Mouse (Mus musculus) liver, postnatal 0 days (tissue): Measurements from ENCODE around the gene Rasgef1b. TPM values are rescaled to one million over a fixed set of nuclear protein-coding genes. Genes with fewer than 3 reads are reported as not detected.

Experiments
- ATAC-seq: fragments of 200-750 bp; cut with Nextera tagmentation; 2 replicates; pipeline ENCODE4 v1.8.0; 2017; ENCODE audit warnings: mild to moderate bottlenecking, moderate library complexity
- DNase-seq: peaks from one replicate; pipeline ENCODE4 v3.0.0-alpha.2; 2016
- H3K27ac ChIP-seq: fragments of 300-500 bp; sonication (generic); 2 replicates; pipeline ENCODE4 v1.5.1; 2014; ENCODE audit warnings: antibody characterized with exemption, moderate library complexity, mild to moderate bottlenecking, low read depth
- H3K27me3 ChIP-seq: fragments of 300-500 bp; sonication (generic); 2 replicates; pipeline ENCODE4 v1.6.1; 2014; ENCODE audit warnings: low read length, control low read depth, mixed read lengths; ENCODE audit not compliant: insufficient read depth
- H3K36me3 ChIP-seq: fragments of 300-500 bp; sonication (generic); replicated peaks from 2 replicates; pipeline ENCODE4 v1.6.1; 2014; ENCODE audit warnings: mild to moderate bottlenecking, control low read depth, low read length, moderate library complexity, mixed read lengths; ENCODE audit not compliant: insufficient read depth
- H3K4me1 ChIP-seq: fragments of 300-500 bp; sonication (generic); 2 replicates; pipeline ENCODE4 v1.6.1; 2014; ENCODE audit warnings: antibody characterized with exemption, mild to moderate bottlenecking, control low read depth; ENCODE audit not compliant: insufficient read depth
- H3K4me2 ChIP-seq: fragments of 300-500 bp; sonication (generic); 2 replicates; pipeline ENCODE4 v1.6.1; 2014; ENCODE audit warnings: low read depth, mild to moderate bottlenecking, low read length, moderate library complexity, mixed read lengths
- H3K4me3 ChIP-seq: fragments of 300-500 bp; sonication (generic); 2 replicates; pipeline ENCODE4 v1.5.1; 2014; ENCODE audit warnings: low read depth, low read length
- H3K9ac ChIP-seq: fragments of 300-500 bp; sonication (generic); replicated peaks from 2 replicates; pipeline ENCODE4 v1.6.1; 2014; ENCODE audit warnings: mild to moderate bottlenecking, moderate library complexity
- H3K9me3 ChIP-seq: fragments of 300-500 bp; sonication (generic); 2 replicates; pipeline ENCODE4 v1.6.1; 2016; ENCODE audit warnings: mild to moderate bottlenecking, control low read depth, low read length, mixed read lengths
- CTCF ChIP-seq: sonication (generic); IDR thresholded peaks from 2 replicates; pipeline ENCODE4 v1.5.1; 2016; ENCODE audit warnings: antibody characterized with exemption, low read depth
- EP300 ChIP-seq: IDR thresholded peaks from 2 replicates; pipeline ENCODE4 v1.6.1; 2016; ENCODE audit warnings: antibody characterized with exemption, low read depth, mild to moderate bottlenecking
- WGBS: fragments of 180-500 bp; shearing (Covaris S2); extraction: QIAGEN DNeasy Blood & Tissue Kit; methylation state at CpG from one replicate; pipeline ENCODE4 v1.1.7; 2014; ENCODE audit not compliant: insufficient replicate concordance; 5-methylcytosine and 5-hydroxymethylcytosine counted together
- polyA plus RNA-seq: library from polyadenylated mRNA; unstranded; fragments of >200 nt; fragmentation: Nextera tagmentation; extraction: Ambion mirVana; gene quantifications from 2 replicates; pipeline ENCODE4 v1.2.1, GENCODE M21; 2015

Rasgef1b gene
- polyA plus RNA-seq, 1 experiment from 2014 or later = 11.8 TPM

DNA sequence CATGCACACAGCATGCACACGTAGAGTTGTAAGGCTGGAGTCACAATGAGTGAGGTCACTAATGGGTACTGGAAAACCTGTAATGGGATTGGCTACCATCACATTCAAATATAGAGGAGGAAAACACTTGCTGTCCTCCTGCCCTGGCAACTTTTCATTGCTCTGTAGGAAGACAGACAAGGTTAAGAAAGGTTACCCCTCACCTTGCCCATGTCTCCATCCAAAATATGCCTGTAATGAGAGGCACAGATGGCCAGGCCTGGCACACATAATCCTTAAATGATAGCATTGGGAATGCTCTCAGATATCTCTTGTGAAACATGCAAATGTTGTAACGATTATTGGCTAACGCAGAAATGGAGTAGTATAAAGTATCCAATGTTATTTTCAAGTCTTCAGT lies 235.8 kb downstream of the Rasgef1b start:
- Histone ChIP-seq H3K4me3 (no peak overlapping the region), H3K4me2 (no peak overlapping the region), H3K27ac (no peak overlapping the region), H3K9ac (no peak overlapping the region), H3K4me1 (no peaks in the 10 kb centered on the region; the same call in 1 of the 2 replicates), H3K36me3 (no peaks in the 10 kb centered on the region), H3K27me3 (no peaks in the 10 kb centered on the region), H3K9me3 (no peaks in the 10 kb centered on the region)
- WGBS = 80% methylated on average over 3 of the region's 3 CpGs
- DNase-seq = no peak
- TF ChIP-seq EP300 (no peak), CTCF (no peak)
- no peak for ATAC-seq

DNA sequence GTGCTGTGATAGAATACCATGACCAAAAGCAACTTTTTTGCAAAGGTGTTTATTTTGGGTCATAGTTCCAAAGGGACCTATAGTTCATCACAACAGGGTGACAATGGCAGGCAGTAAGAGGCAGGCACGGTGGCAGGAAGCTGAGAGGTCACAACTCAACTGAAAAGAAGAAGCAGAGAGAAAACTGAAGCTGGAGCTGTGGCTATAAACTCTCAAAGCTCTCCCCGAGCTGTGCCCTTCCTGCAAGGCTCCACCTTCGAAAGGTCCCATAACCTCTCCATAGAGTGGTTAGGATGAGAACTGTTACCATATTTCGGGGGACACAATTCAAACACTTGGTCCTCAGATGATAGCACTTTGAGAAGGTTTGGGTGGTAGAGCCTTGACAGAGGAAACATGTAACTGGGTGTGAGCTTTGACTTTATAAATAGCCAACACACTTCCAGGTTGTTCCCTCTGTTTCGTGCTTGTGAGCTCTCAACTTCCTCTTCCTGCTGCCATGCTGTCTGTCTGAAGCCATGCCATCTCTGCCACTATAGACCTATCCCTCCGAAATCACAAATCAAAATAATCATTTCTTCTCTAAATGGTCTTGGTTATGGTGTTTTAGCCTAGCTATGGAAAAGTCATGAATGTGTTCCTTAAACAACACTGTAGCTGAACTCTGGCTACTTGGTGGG lies 240.2 kb downstream of the Rasgef1b start:
- no peak overlapping the region for H3K4me3 ChIP-seq
- WGBS = 45% methylated on average over 6 of the region's 6 CpGs
- no peaks in the 10 kb centered on the region for H3K27me3 ChIP-seq
- TF ChIP-seq CTCF (no peak), EP300 (no peak)
- no peaks in the 10 kb centered on the region for H3K4me1 ChIP-seq
- no peak overlapping the region for H3K9ac ChIP-seq
- no peak for DNase-seq
- no peak overlapping the region for H3K27ac ChIP-seq
- H3K36me3 ChIP-seq = no peaks in the 10 kb centered on the region
- no peak for ATAC-seq
- H3K9me3 ChIP-seq = no peaks in the 10 kb centered on the region
- no peak overlapping the region for H3K4me2 ChIP-seq

DNA sequence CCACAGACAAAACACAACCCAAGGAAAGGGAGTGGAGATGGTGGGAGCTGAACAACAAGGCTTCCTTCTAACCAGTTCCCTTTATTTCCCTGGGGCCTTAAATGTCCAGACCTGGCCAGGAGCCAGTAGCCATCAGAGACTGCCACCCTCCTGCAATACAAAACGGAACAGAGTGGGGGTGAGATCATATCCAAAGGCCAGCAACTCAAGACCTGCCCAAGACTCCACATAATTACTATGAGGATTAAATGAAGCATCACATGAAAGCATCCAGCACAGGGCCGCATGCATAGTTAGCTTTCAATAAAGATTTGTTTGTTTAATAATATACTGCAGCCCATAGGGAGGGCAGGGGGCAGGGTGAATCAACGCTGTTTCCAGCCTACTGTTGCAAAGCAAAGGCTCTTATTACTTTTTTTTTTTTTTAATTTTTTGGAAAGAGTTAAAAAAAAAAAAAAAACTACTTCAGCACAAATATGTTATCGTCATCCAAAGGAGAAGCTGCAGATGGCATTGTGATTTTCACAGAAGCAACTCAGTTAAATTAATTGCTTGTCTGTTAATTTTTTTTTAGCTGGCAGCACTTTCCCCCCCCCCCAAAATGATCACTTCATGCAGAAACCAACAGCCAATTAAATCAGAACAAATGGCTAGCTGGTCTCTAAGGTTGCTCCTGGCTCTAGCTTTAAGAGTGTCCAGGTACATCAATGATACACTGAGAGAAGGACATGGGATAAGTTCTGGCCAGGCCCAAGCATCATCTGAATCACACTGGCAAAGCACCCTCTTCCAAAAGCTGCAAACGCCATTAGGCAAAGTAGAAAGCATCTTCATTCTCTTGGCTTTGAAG lies 241.6 kb downstream of the Rasgef1b start:
- TF ChIP-seq EP300 (no peak), CTCF (no peak)
- 71% methylated on average over 5 of the region's 5 CpGs for WGBS
- no peak for ATAC-seq
- Histone ChIP-seq H3K9ac (no peak overlapping the region), H3K9me3 (no peaks in the 10 kb centered on the region), H3K36me3 (no peaks in the 10 kb centered on the region), H3K4me1 (no peaks in the 10 kb centered on the region; the same call in 1 of the 2 replicates), H3K4me2 (no peak overlapping the region), H3K4me3 (no peak overlapping the region), H3K27me3 (no peaks in the 10 kb centered on the region), H3K27ac (no peak overlapping the region)
- DNase-seq = no peak

DNA sequence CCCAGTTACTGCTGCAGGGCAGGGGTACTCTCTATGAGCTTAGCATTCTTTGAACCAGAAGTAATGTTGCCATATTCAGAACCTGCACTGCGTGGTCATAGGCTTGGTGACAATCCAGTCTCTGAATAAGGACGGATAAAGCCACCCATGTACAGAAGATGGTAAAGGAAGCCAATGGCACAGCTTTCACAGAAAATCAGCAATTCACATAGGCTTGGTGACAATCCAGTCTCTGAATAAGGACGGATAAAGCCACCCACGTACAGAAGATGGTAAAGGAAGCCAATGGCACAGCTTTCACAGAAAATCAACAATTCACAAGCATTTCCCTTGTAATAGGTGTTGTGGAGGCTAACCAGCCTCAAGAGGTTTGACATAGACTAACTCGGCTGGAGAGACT lies 245.7 kb downstream of the Rasgef1b start:
- no peaks in the 10 kb centered on the region for H3K27me3 ChIP-seq
- DNase-seq (no peak), ATAC-seq (no peak)
- H3K4me1 ChIP-seq = peaks cover 17% of the 10 kb centered on the region
- H3K9ac ChIP-seq = no peak overlapping the region
- no peak overlapping the region for H3K27ac ChIP-seq
- no peaks in the 10 kb centered on the region for H3K36me3 ChIP-seq
- no peak overlapping the region for H3K4me2 ChIP-seq
- 82% methylated on average over 5 of the region's 5 CpGs for WGBS
- TF ChIP-seq EP300 (no peak), CTCF (no peak)
- no peak overlapping the region for H3K4me3 ChIP-seq
- no peaks in the 10 kb centered on the region for H3K9me3 ChIP-seq

DNA sequence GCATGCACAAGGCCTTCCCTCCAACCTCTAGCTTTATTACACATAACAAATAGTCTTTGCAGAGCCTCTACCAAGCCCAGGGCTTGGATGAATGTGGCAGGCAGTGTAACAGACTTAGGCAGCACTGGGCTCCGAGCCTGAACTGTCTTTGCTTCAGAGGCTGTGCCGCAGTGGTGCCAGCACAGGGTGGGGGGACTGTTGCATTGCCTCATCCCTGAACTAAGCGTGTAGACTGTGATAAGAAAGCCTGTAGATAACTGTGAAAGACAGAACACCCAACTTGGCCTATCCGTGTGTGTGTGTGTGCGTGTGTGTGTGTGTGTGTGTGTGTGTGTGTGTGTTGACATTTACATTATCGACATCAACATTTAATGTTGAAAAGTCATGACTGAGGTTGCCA lies 246.3 kb downstream of the Rasgef1b start:
- H3K9me3 ChIP-seq = no peaks in the 10 kb centered on the region
- no peaks in the 10 kb centered on the region for H3K36me3 ChIP-seq
- H3K9ac ChIP-seq = no peak overlapping the region
- TF ChIP-seq EP300 = peak; percentile 82
- no peak for TF ChIP-seq CTCF
- no peaks in the 10 kb centered on the region for H3K27me3 ChIP-seq
- H3K4me2 ChIP-seq = no peak overlapping the region
- WGBS = 56% methylated on average over 6 of the region's 6 CpGs
- H3K27ac ChIP-seq = no peak overlapping the region
- no peak overlapping the region for H3K4me3 ChIP-seq
- ATAC-seq (peak; percentile 65), DNase-seq (no peak)
- H3K4me1 ChIP-seq = peaks cover 17% of the 10 kb centered on the region

DNA sequence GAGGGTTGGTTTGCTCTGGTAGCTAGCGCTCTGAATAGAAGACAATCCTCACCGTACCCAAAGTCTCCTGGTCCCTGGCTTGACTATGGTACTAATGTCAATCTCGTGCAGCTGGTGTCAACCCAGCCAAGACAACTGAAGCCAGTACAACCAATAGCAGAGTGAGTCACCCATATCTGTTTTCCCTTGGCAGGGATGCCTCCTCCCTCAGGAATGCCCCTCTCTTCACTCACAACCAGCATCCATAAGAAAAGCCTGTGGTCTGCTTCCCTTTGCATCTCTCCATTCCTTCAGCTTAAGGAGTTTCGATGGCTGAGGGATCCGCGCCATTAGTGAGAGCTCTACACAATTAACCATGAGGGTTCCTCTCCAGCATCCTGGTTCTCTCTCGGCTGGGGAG lies 246.8 kb downstream of the Rasgef1b start:
- no peak overlapping the region for H3K9ac ChIP-seq
- 85% methylated on average over 7 of the region's 7 CpGs for WGBS
- no peak overlapping the region for H3K4me3 ChIP-seq
- DNase-seq = no peak
- TF ChIP-seq CTCF = no peak
- TF ChIP-seq EP300 = no peak
- H3K27ac ChIP-seq = no peak overlapping the region
- H3K4me1 ChIP-seq = peaks cover 18% of the 10 kb centered on the region
- no peaks in the 10 kb centered on the region for H3K27me3 ChIP-seq
- no peak for ATAC-seq
- H3K9me3 ChIP-seq = no peaks in the 10 kb centered on the region
- no peaks in the 10 kb centered on the region for H3K36me3 ChIP-seq
- H3K4me2 ChIP-seq = no peak overlapping the region
